Mouse (Mus musculus): ENCODE measurements around the gene Cox15.

Cox15 gene

DNA sequence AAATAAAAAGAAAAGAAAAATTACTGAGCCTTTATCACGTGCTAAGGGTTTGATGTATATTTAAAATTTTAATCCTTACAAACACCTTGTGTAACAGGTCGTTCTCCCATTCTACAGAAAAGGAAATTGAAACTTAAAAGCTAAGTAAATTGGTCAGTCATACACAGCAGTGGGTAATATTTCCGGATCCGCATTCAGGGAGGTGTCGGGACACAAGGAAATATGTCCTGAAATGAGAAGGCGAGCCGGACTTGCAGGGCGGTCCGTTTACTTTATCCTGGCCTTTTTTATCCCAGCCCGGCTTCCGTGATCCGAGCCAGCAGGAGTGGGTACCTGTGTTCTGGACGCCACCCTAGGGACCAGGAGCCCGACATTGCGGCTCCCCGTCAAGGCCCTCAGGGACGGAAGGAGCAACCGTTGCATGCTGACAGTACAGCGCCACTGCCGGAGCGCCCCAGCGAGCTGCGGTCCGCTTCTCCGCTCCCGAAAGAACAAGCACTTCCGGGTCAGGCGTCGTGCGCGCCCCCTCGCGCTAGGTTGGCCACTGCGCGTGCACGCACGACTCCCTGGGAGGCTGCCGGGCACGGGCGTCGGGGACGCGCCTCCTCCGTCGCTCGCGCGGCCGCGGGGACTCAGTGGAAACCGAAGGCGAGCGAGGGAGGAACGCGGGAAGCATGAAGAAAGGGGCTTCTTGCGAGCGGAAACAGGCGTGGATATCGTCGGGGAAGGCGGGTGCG lies at the start of gene Cox15, which contains the start of gene Cutc:
Gene Cox15 (minus strand): TSS at position 512 of the 737 bp plus-strand sequence.
Gene Cutc (plus strand): TSS at position 508 of the 737 bp plus-strand sequence.
- DNase-seq (ENCODE audit: low read depth, low spot score) = peak; percentile 99

- no peak for DNase-seq (ENCODE audit: low read depth, low spot score)
These were observed 48.7 kb upstream of the Cox15 start for GRCm38 (mm10) chr19:43801427-43802051.

DNA sequence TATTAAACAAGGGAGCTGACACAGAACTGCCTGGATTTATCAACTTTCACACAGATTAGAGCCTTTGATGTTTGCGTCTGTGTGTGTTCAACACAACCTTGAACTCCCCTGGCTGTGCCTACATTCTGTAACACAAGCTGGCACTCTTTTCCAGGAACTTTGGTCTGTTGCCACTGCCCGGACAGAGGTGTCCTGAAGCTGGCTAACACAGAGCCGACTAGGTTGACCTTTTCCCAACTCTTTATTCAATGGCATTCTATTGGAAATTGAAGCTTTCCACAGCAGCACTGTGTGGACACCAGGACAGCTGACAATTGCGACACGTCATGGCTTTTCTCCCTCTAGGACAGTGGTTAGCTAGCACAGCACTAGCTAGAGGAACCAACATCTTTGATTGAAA lies 44.4 kb upstream of the Cox15 start:
- no peak for DNase-seq (ENCODE audit: low read depth, low spot score)

GRCm38 (mm10) chr19:43795511-43795910 lies 42.7 kb upstream of the Cox15 start:
- DNase-seq (ENCODE audit: low read depth, low spot score) = peak; percentile 21

GRCm38 (mm10) chr19:43793951-43794350 lies 41.2 kb upstream of the Cox15 start:
- no peak for DNase-seq (ENCODE audit: low read depth, low spot score)

GRCm38 (mm10) chr19:43792537-43792936 lies 39.7 kb upstream of the Cox15 start:
- DNase-seq (ENCODE audit: low read depth, low spot score) = no peak

- no peak for DNase-seq (ENCODE audit: low read depth, low spot score)
These were observed 37.0 kb upstream of the Cox15 start for GRCm38 (mm10) chr19:43789817-43790216.

- DNase-seq (ENCODE audit: low read depth, low spot score) = no peak
These were observed 33.6 kb upstream of the Cox15 start for GRCm38 (mm10) chr19:43786249-43787026.

- no peak for DNase-seq (ENCODE audit: low read depth, low spot score)
These were observed 32.0 kb upstream of the Cox15 start for GRCm38 (mm10) chr19:43784761-43785160.

DNA sequence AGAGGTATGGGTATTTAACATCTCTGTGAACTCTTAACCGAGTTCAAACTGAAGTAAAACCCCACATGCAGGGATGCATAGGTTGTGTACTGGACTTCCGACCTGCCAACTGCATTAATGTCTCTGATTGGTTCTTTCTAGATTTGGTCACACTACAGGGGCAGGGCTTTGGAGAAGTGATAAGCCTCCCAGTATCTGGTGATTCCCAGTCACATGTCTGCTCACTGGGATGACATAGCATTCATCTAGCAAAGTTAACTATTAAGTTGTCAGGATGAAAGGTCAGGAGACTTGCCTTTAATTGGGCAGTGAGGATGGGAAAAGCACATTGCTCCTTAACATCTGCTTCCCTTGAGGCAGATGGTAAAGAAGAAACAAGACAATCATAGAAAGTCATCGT lies 29.2 kb upstream of the Cox15 start, which contains the start of gene Abcc2:
Gene Abcc2 (plus strand): TSS at position 213 of the 400 bp plus-strand sequence.
- DNase-seq (ENCODE audit: low read depth, low spot score) = no peak

DNA sequence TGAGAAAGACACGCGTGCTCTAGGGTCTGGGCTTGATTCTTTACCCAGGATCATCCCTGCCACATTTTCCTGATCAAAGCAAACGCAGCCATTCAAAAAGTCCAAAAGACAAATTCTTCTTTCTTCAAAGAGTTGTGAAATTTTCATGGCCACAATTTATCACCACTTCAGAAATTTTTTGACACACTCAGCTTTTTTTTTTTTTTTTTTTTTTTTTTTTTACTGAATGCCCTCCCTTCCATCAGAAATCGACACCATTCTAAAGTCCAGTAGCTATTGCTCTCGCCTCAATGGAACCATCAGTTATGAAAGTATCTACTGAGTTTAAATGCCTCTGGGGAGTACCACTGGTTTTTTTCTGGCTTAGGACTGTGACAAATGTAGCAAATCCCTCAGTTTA lies 27.6 kb upstream of the Cox15 start:
- no peak for DNase-seq (ENCODE audit: low read depth, low spot score)

GRCm38 (mm10) chr19:43777308-43777707 lies 24.5 kb upstream of the Cox15 start:
- no peak for DNase-seq (ENCODE audit: low read depth, low spot score)

DNA sequence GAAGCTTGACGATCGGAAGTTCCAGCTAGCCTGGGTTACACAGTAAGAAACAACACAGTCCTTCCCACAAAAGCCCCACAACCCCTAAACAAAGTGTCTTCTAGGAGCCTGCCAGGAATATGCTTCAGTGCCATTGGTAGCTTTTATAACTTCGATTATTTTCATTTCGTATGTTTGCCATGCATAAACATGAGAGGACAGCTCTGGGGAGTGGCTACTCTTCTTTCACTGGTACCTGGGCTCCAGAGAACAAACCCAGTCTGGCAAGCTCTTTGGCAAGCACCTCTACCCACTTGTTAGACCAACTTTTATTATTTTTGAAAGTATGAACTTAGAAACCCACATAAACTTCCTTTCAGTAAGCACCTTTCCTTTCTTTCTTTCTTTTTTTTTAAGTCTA lies 23.8 kb upstream of the Cox15 start:
- DNase-seq (ENCODE audit: low read depth, low spot score) = no peak

- no peak for DNase-seq (ENCODE audit: low read depth, low spot score)
These were observed 22.6 kb upstream of the Cox15 start for GRCm38 (mm10) chr19:43775433-43775832.

- DNase-seq (ENCODE audit: low read depth, low spot score) = no peak
These were observed 19.5 kb upstream of the Cox15 start for GRCm38 (mm10) chr19:43772311-43772710.

DNA sequence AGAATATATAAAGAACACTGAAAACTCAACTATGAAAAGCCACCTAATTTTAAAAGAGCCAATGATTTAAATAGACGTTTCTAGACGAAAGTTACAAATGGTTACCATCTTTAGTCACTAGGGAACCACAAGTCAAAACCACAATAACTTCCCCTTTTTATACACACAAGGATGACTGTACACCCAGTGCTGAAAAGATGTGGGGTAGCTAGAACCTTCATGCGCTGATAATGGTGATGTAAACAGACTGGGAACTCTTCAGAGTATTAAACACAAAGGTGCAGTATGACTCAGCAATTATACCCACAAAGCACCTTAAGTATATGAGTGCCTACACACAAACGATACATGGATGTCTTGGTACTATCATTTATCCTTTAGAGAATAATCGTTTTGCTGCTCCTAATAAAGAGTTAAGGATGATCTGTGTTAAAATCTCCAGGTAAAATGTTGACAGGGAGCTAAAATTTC lies 18.7 kb upstream of the Cox15 start:
- DNase-seq (ENCODE audit: low read depth, low spot score) = no peak

DNA sequence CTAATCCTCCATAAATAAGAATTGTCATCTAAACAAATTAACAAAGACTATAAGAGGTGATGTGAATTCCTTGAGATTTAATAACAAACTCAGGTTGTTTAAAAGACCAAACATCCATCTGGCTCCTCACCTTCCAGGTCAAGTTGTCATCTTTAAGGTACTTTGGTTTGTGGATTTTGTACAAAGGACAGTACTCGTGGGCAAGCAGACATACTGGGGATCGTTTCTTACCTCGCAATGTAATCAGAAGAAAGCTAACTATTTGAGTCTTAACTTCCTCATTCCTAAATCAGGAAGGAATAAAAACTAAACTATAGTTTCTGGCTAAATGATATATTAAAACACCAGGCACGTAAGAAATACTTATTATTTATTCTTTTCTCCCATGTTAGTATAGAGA lies 17.8 kb upstream of the Cox15 start:
- DNase-seq (ENCODE audit: low read depth, low spot score) = no peak

GRCm38 (mm10) chr19:43769366-43769960 lies 16.7 kb upstream of the Cox15 start:
- no peak for DNase-seq (ENCODE audit: low read depth, low spot score)

DNA sequence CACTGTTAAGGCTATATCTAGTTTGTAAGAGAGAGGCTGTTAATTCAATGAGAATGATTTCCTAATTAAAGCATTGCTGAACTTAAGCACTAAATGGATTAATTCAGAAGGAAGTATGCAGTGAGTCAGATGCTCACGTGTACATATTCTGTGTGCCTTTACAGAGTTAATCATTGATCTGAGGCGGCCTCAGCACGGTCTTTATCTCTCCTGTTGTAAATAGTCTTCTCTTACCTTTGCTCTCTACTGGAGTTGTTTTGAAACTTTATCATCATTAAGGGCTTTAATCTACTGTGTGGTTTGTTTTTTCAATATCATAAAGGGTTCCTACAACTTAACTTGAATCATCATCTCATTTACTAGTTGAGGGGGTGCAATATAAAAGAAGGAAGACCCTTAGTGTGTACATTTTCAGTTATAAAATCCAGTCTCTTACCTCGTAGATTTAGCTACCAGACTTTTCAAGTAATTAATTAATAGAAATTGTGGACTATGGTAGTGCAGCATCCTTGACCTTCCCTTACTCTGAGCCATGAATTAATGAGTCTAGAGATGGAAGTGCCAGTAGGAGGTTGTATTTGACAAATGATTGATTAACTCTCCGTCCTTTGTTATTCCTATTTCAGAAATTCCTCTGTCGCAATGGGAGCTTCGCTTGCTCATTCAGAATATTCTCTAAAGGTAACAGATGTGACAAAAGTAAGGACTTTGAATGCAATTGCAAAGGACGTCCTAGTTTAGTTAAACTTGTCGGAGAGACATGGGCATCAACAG lies 14.9 kb upstream of the Cox15 start:
- peak; percentile 20 for DNase-seq (ENCODE audit: low read depth, low spot score)

GRCm38 (mm10) chr19:43766451-43766850 lies 13.7 kb upstream of the Cox15 start:
- DNase-seq (ENCODE audit: low read depth, low spot score) = no peak

- no peak for DNase-seq (ENCODE audit: low read depth, low spot score)
These were observed 9.6 kb upstream of the Cox15 start for GRCm38 (mm10) chr19:43762410-43762809.
